7 mouse cellular contexts compared by ENCODE assay signal in the genomic region with DNA sequence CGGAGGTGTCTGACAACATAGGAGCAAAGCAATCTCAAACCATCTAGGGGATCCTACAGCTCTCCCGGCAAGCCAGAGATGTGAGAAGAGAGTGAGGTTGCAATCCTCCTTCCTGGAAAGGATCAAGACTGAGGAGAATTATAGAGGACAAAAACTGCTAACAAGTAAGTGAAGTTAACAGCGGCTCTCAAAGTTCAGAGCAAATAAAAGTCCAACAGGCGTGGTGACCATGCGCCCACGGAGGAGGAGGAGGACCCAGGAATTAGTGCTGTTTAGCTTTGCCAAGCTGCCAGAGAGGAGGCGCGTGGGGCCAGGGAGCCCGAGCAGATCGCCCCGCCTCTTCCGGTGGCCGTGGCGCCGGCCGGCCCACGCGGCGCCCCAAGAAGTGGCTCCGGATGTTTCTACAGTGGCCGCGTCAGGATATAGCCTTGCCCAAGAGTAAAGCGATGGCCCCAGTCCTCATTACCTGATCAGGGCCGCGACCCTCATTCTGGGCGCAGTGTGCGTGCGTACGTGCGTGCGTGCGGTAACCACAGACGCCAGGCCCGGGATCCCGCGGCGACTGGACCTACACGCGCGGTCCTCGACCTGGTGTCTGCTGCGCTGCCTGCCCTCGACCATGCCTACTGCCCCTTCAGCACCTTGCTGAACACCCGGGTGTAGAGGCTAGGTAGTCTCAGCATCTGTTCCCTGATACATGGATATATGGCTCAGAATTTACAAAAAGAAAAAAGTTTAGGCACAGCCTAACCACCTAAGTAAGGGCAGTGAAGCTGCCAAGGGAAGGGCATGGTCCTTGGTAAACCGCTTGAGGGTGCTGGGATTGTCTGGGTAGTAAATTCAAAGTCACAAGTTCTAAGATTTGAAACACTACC. TPM values are rescaled to one million over a fixed set of nuclear protein-coding genes. Genes with fewer than 3 reads are reported as not detected.
DNase-seq lines count a peak whose midpoint lies in the region; ATAC-seq lines count a peak whose summit lies in the region.

A gene (minus strand): TSS at position 600 of the 875 bp plus-strand sequence.

- peak within 1 kb of the TSS; percentile 68 for H3K4me2 ChIP-seq in intestine, embryonic 15.5 days (replicated peaks)

- H3K4me3 ChIP-seq in intestine, embryonic 15.5 days (replicated peaks): peak within 1 kb of the TSS; percentile 67
- H3K4me3 ChIP-seq in midbrain, embryonic 10.5 days: peak within 1 kb of the TSS; percentile 71

- under 1% methylated on average over 43 of the region's 45 CpGs for WGBS in intestine, embryonic 15.5 days
- under 1% methylated on average over 45 of the region's 45 CpGs for WGBS in midbrain, embryonic 10.5 days

- no peaks in the 10 kb centered on the region for H3K36me3 ChIP-seq in intestine, embryonic 15.5 days
- H3K36me3 ChIP-seq in midbrain, embryonic 10.5 days: no peaks in the 10 kb centered on the region; the same call in 1 of the 2 replicates

- peak; percentile 89 for DNase-seq in adrenal gland, adult 2 months
- DNase-seq in embryo, embryonic 11.5 days (ENCODE audit: low read depth, low spot score): peak; percentile 76
- peak; percentile 74 to 89 for DNase-seq in gastrocnemius, postnatal 36 days
- peak; percentile 88 to 89 for DNase-seq in left cerebral cortex, postnatal 25 days (ENCODE audit: low spot score in 2 of 2)
- DNase-seq in midbrain, embryonic 10.5 days (ENCODE audit: low spot score): peak; percentile 88
- peak; percentile 82 for DNase-seq in right cerebral cortex, postnatal 4 days

- intact Hi-C loops in gastrocnemius, postnatal 36 days (cut with DNase I): loop anchor here (10.0 kb wide), 1 partner anchor 810 kb away; a partner anchor contains a TSS
- intact Hi-C loops in left cerebral cortex, postnatal 25 days (cut with DNase I): no loop called here

- H3K27me3 ChIP-seq in intestine, embryonic 15.5 days (replicated peaks): no peaks in the 10 kb centered on the region
- H3K27me3 ChIP-seq in midbrain, embryonic 10.5 days (ENCODE audit: low read depth, poor library complexity, severe bottlenecking): no peaks in the 10 kb centered on the region

- H3K4me1 ChIP-seq in intestine, embryonic 15.5 days (replicated peaks): no peaks in the 10 kb centered on the region
- H3K4me1 ChIP-seq in midbrain, embryonic 10.5 days: peaks cover 9% of the 10 kb centered on the region

- peak within 1 kb of the TSS; percentile 92 for H3K27ac ChIP-seq in intestine, embryonic 15.5 days
- peak within 1 kb of the TSS; percentile 97 for H3K27ac ChIP-seq in midbrain, embryonic 10.5 days (replicated peaks)

- ATAC-seq in intestine, embryonic 15.5 days: peak; percentile 99

- H3K9me3 ChIP-seq in intestine, embryonic 15.5 days: no peaks in the 10 kb centered on the region
- no peaks in the 10 kb centered on the region for H3K9me3 ChIP-seq in midbrain, embryonic 10.5 days (replicated peaks)

- peak within 1 kb of the TSS; percentile 70 for H3K9ac ChIP-seq in intestine, embryonic 15.5 days

RNA-seq across cellular contexts. Expression of the gene that starts here (rescaled TPM):
- total RNA-seq in adrenal gland, adult 2 months (2021): 10 to 100 TPM; 14.3 to 18.1 TPM
- polyA plus RNA-seq in adrenal gland, adult 2 months (2012; rRNA removed): 8.5 and 11.0 TPM in 2 replicates
- total RNA-seq in gastrocnemius, postnatal 36 days (2021): 1 to 10 TPM; 3.2 to 4.1 TPM
- 18.0 and 20.3 TPM in 2 replicates for polyA plus RNA-seq in intestine, embryonic 15.5 days (2015; fragmentation: Nextera tagmentation; extraction: Ambion mirVana)
- total RNA-seq in left cerebral cortex, postnatal 25 days (2021): 10 to 100 TPM; 13.6 to 15.2 TPM
- polyA plus RNA-seq in midbrain, embryonic 10.5 days (2016; fragmentation: Nextera tagmentation; extraction: Ambion mirVana): 18.5 and 18.7 TPM in 2 replicates

Comparison
In these comparisons a context has a peak if more than half of its experiments do, and no peak if none do; other contexts are left out.
1. Peak in every context shown above with its lines: DNase-seq, ATAC-seq, H3K4me3 ChIP-seq and H3K27ac ChIP-seq.